Mouse (Mus musculus) cerebellum, adult (tissue): ENCODE measurements around the gene Wdsub1.
"Not testable (repeated sequence)": the region's sequence is repeated elsewhere in the genome, so short reads cannot be mapped to it uniquely, and the experiment has no call there.

Experiments used
- ATAC-seq: cut with Nextera tagmentation; 2 replicates; pipeline ENCODE4 v1.9.2; 2017; ENCODE audit warnings: mild to moderate bottlenecking, moderate library complexity, mixed read lengths; ENCODE audit not compliant: insufficient number of reproducible peaks, low FRiP score, low TSS enrichment

Gene Wdsub1

DNA sequence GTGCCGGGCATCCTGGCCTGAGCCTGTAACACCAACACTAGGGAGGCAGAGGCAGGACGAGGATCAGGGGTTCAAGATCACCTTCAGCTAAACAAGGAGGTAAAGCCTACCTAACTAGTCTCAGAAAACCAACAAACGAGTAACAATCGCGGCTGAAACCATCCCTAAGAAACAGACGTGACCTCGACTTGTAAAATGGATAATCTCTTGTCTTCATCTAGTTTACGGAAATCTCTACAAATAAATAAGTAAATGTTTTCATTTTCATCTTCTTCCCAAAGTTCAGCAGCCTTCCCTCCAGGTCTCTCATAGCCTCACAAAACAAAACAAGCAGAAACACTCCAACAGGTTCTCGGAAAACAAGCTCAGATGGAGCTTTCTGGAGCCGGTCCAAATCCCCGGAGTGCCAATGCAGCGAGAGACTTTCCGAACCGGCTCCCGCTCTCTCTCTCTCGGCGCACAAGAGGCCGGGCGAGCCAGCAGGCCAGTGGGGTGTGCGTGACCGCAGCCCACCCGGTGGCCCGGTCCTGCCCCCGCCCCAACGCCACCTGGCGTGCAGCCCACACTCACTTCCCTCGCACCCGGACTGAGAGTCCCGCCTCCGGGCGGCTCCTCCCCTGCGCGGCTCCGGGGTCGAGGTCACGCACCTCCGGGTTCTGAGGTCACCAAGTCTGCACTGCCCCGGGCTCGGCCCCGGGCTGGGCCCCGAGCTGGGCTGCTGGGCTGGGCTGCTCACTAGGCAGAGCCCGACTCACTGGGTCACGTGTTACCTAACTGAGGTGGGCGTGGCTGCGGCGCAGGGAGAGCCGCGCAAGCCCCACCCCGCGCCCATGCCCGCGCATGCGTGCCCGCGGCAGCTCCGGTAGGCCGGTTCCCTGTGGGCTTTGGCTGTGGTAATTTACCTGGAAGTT lies at the start of gene Wdsub1:
Gene Wdsub1 (minus strand): TSS at position 761 of the 911 bp plus-strand sequence.
- ATAC-seq, result peak; percentile 90

- ATAC-seq, result no peak
Observed at GRCm38 (mm10) chr2:59913610-59914009, 31.2 kb upstream of the Wdsub1 start.

DNA sequence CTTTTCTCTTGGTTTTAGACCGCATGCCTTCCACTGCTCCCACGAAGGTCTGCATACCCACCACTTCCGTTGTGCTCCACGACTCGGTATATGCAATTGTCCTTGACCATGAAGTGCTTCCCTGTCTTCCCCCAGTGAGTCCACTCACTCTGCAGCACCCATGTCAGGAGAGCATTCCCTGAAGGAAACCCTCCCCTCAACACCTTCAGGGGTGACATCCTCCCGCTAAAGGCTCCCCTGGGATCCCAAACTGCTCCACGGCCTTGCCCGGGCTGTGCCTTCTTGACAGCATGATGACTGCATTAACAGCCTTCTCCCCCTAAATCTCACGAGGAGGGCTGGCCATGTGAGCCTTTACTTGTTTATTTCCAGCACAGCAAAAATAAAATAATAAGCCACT lies 25.7 kb upstream of the Wdsub1 start:
- ATAC-seq, result no peak

GRCm38 (mm10) chr2:59904007-59904406 lies 21.6 kb upstream of the Wdsub1 start:
- ATAC-seq, result no peak

- ATAC-seq, result no peak
Observed at GRCm38 (mm10) chr2:59898666-59899065, 16.3 kb upstream of the Wdsub1 start.

DNA sequence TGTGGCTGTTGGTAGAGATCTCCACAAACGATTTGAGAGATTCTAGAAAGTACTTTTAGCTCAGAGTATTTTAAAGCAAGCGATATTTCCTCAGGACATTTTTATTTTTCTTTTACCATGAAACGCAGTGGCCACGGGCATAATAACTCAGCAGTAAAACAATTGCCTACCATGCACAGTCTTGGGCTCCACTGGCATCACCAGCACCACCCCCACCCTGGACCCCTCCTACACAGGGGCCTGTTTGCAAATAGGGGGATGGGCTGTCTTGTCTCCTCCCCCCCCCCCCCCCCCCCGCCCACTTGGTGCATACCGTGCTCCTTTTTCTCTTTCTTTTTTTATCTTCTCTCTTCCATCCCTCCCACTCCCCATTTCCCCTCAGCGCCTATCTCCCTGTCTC lies 15.7 kb upstream of the Wdsub1 start:
- no peak for ATAC-seq

DNA sequence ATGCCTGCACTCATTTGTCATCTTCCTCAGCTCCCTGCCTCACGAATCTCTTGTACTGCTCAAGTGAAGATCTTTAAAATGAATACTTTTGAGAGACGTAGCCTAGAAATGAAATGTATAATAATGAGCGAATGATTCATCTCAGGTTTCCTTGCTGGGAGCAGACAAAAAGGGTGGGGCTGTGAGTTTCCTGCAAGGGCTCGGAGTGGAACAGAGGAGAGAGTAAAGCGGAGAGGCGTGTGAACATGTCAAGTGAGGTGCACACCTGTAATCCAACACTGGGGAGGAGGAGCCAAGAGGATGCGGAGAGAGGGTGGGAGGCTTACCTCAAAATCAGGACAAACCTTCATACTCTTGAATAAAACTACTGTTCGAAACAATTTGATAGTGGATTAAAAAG lies 14.4 kb upstream of the Wdsub1 start:
- no peak for ATAC-seq

GRCm38 (mm10) chr2:59896400-59896799 lies 14.0 kb upstream of the Wdsub1 start:
- ATAC-seq, result no peak

- no peak for ATAC-seq
Observed at GRCm38 (mm10) chr2:59889699-59890098, 7.3 kb upstream of the Wdsub1 start.

DNA sequence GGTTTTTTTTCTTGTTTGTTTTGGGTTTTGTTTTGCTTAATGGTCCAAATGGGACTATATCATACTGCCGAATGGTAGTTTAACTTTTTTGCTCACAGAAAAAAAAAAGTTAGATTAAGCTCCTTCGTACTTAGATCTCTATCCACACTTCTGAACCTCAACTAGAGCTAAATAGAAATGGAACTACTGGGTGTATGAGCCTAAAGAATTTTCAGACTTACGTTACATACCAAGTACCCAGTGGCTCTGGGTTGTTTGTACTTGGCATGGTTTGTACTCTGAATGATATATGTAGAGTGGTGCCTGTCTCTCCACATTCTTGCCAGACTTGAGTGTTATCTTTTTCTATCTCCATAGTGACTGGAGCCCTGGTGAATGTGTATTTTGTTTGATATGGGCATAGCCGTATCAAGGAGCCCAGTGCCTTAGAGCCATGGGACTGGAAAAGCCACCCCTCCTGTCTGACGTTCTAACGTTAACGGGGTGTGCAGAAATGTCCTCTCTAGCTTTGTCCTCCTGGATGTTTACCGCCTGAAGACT lies 421 bp upstream of the Wdsub1 start:
- ATAC-seq, result peak; percentile 18; the same call in 1 of the 2 replicates

GRCm38 (mm10) chr2:59881404-59881803 lies 987 bp downstream of the Wdsub1 start:
- ATAC-seq, result no peak

DNA sequence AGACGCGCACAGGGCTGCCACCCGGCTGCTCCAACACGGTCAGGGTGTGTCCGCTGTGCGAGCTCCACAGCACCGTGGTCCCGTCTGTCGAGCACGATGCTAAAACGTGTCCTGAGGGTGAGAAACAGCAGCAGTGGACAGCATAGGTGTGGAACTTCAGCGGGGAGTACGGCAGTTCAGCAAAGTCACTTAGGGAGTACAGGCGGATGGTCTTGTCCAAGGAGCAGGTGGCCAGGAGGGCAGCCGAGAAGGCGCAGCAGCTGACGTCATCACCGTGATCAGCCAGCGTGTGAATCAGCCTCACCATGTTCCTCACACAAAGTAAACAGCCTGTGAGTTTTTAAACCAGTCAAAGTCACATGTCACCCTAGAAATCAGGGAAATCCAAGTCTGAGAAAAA lies 4.2 kb downstream of the Wdsub1 start:
- no peak for ATAC-seq

- no peak for ATAC-seq
Observed at GRCm38 (mm10) chr2:59877335-59877734, 5.1 kb downstream of the Wdsub1 start.

DNA sequence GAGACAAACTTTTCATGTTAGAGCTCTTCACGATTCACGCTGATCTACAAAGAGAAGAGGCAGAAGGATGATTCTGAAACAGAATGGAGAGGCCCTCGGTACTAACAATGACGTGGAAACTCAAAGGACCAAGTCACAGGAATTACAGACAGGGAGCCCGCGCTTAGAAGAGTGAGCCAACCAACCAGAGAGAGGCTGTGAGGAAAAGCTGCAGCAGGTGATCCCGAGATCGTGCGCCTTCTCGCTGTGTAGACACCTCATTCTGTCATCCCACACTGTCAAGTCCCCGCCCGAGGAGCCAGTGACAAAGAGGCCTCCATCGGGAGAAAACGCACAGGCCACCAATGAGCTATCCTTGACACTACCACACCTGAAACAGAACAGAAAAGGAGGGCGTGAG lies 5.9 kb downstream of the Wdsub1 start:
- ATAC-seq, result no peak

GRCm38 (mm10) chr2:59870526-59870925 lies 11.9 kb downstream of the Wdsub1 start:
- ATAC-seq, result no peak

DNA sequence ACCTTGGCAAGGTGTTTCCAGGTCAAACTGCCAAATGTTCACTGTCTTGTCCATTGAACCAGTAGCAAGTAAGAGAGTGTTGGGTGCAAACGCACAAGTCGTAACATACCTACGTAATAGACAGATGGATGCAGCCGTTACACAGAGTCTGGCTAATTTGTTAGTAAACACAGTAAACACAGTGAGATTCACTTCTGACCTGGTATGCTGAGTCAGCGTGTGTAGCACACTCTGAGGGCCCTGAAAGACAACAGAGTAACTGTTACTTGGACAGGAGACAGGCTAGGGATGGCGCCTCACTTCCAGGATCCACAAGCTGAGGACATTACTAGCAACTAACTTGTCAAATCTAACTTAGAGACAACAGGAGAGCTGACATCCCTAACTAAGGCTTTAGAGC lies 19.8 kb downstream of the Wdsub1 start:
- no peak for ATAC-seq

DNA sequence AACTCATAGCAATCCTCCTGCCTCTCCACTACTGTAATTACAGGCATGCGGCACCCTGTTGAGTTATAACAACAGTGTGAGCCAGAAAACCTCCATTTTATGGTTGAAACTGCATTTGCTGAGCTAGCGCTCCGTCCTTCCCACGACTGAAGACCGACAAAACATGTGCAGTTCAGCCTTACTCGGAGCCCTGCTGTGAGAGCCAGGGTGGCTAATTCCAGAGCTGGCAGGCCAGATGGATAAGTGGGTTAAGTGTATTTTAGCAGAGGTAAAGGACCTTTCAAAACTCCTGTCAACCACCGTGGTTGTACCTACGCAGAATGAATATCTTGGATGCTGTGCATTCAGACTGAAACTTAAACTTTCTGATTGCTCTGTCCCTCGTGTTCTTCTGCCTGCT lies 28.0 kb downstream of the Wdsub1 start:
- ATAC-seq, result peak; percentile 21; the same call in 1 of the 2 replicates

DNA sequence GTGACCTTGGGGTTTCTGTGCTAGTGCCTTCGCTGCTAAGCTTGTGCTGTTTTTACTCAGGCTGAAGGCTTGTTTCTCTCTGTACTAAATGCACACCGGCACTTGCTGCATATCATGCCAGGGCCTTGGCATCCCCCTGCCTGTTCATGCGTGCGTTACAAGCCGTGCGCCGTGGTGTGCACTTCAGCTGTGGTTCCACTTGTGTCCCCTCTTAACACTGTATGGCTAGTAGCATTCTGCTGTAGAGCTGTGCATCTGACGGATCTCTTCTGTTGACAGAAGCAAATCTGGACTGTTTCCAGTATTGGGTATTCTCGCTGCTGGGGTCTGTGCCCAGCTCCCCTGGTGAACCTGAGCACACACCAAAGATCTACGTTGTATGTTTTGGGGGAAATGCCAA lies 28.8 kb downstream of the Wdsub1 start:
- ATAC-seq, result no peak

GRCm38 (mm10) chr2:59852916-59853315 lies 29.5 kb downstream of the Wdsub1 start:
- ATAC-seq, result no peak

DNA sequence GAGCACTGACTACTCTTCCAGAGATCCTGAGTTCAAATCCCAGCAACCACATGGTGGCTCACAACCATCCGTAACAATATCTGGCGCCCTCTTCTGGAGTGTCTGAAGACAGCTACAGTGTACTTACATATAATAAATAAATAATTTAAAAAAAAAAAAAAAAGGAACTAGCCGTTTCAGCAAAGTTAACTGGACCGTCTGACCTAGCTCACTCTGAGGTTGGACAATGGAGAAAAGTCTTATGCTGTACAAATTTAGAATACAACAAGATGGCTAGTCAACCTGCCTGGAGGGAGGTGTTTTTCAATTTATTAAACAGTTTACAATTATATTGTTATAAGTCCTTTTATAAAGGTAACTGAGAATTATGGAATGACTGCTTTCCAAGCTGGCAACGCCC lies 30.5 kb downstream of the Wdsub1 start:
- not testable (repeated sequence) for ATAC-seq

DNA sequence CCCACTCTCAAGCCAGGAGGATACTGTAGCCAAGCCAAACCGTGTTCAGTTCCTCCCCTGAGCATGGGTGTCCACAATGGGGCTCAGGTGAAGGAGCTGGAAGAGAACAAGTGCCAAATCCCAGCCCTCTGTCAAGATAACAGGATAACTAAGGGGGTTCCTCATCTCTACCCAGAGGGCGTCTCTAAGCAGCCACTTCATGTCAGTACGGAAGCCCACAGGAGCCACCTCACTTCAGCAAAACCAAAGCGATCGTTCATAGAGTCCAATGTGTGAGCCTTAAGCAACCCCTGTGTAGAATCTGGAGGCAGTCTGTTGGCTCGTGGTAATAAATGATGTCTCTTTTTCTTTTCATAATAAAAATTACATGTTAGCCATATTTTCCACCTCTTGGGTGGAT lies 38.5 kb downstream of the Wdsub1 start:
- ATAC-seq, result no peak

DNA sequence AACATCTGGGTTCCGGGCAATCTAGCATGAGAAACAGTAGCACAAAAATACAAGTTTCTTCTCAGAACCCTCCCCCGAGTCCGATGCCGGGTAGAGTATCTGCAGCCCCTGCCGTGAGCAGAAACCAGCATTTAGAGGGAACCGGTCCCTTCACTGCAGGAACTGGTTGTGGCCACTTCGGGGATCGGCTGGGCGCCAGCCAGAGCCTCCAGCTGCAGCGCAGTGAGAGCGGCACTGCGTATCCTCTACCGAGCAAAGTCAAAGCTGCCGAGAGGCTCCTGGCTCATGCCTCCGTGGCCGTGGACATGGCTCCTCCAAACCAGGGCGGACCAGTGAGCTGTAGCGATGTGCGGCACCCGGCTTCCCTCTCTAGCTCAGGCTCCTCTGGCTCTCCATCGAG lies 39.2 kb downstream of the Wdsub1 start:
- no peak for ATAC-seq
